Mouse (Mus musculus): ENCODE data around the gene Mecom. TPM values are rescaled to one million over a fixed set of nuclear protein-coding genes. Genes with fewer than 3 reads are reported as not detected.

Gene Mecom
- polyA plus RNA-seq, 1 experiment from 2014 or later = 218 TPM

DNA sequence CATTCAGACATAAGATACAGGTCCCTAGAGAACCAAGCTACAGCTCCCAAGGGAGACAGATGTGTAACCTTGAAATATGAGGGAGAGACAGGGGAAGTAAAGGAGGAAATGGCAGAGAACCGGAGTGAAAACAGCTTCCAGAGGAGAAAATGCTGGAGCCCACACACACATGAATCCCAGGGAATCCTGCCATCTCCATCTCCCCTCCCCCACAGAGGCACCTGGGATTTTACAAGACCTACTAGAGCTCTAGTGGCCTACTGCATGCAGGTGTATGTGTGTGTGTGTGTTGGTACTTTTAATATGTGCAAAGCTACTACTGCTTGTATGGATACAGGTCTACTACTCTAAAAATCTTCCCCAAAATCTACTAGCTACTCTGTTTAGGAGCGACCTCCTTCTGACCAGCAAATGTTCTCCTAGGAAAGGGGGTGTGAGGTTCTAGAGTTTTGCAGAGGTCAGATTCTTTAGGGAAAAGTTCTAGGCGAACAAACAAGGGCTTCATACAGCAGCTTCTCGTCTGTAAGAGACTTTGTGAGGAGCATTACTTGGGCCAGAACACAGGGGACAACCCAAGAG, 36.7 kb downstream of the Mecom start:
- 19% methylated on average over 4 of the region's 4 CpGs for WGBS
- no peak for ATAC-seq (ENCODE audit: insufficient number of reproducible peaks, low FRiP score, low TSS enrichment, low read depth)
- H3K27me3 ChIP-seq (ENCODE audit: control insufficient read depth, insufficient read depth, low read length) = no peaks in the 10 kb centered on the region
- H3K27ac ChIP-seq (replicated peaks; ENCODE audit: low read depth, low read length) = peak overlapping the region; percentile 100
- H3K36me3 ChIP-seq (ENCODE audit: control insufficient read depth, insufficient read depth, low read length) = no peaks in the 10 kb centered on the region
- DNase-seq (ENCODE audit: low spot score) = peak; percentile 39
- H3K4me1 ChIP-seq (ENCODE audit: control insufficient read depth, insufficient read depth, low read length) = peaks cover 24% of the 10 kb centered on the region
- no peak overlapping the region for H3K4me3 ChIP-seq (ENCODE audit: low read depth, low read length)
- H3K9ac ChIP-seq (ENCODE audit: low read length) = peak overlapping the region; percentile 46
- H3K4me2 ChIP-seq (ENCODE audit: low read depth, severe bottlenecking) = peak overlapping the region; percentile 90
- no peaks in the 10 kb centered on the region for H3K9me3 ChIP-seq (ENCODE audit: control insufficient read depth, low read length)

DNA sequence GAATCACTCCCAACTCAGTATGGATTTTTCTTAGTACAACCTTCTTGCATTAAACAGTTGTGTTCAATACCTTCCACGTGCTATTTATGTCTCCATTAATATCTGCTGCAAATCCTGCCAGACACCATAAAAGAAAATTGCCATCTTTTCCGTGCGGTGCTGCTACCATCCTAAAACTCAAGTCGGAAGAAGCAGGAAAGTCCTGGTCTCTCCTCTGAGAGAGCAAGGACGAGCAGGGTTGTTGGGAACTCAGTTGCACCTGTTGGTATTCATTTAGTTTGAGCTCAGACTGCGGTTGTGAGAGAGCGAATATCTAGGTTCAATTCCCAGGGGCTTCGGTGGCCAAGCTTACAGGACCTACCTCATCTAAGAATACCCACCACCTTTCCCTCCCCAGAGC, 37.2 kb downstream of the Mecom start:
- no peaks in the 10 kb centered on the region for H3K27me3 ChIP-seq (ENCODE audit: control insufficient read depth, insufficient read depth, low read length)
- no peaks in the 10 kb centered on the region for H3K9me3 ChIP-seq (ENCODE audit: control insufficient read depth, low read length)
- H3K9ac ChIP-seq (ENCODE audit: low read length) = peak overlapping the region; percentile 98
- H3K4me1 ChIP-seq (ENCODE audit: control insufficient read depth, insufficient read depth, low read length) = peaks cover 28% of the 10 kb centered on the region
- H3K27ac ChIP-seq (replicated peaks; ENCODE audit: low read depth, low read length) = peak overlapping the region; percentile 100
- peak overlapping the region; percentile 90 for H3K4me2 ChIP-seq (ENCODE audit: low read depth, severe bottlenecking)
- no peaks in the 10 kb centered on the region for H3K36me3 ChIP-seq (ENCODE audit: control insufficient read depth, insufficient read depth, low read length)
- ATAC-seq (ENCODE audit: insufficient number of reproducible peaks, low FRiP score, low TSS enrichment, low read depth) (no peak), DNase-seq (ENCODE audit: low spot score) (peak; percentile 53)
- H3K4me3 ChIP-seq (ENCODE audit: low read depth, low read length) = 0 out of 2 replicates have a peak overlapping the region, but pooled peaks have one; percentile 77
- 1% methylated on average over 8 of the region's 8 CpGs for WGBS

DNA sequence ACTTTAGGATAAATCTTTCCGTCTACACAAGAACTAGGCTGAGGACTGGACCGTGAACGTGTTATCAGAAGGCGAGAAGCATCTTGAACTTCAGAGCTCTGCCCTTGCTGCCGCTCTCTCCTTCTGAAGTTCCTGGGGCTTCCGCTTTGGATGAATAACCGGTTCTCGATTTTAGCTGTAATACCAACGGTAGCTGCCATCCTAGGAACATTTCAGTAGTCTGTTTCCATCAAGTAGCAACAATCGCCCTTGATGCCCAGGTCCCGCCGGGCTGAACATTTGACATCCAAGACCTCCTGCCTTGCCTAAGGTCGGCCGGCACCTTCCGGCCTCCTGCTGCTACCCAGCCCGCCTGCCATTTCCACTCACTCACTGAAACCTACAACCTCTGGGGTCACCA, 37.7 kb downstream of the Mecom start:
- Histone ChIP-seq H3K36me3 (ENCODE audit: control insufficient read depth, insufficient read depth, low read length) (no peaks in the 10 kb centered on the region), H3K27ac (replicated peaks; ENCODE audit: low read depth, low read length) (peak overlapping the region; percentile 100), H3K4me3 (ENCODE audit: low read depth, low read length) (peak overlapping the region; percentile 77), H3K9ac (ENCODE audit: low read length) (peak overlapping the region; percentile 98), H3K9me3 (ENCODE audit: control insufficient read depth, low read length) (no peaks in the 10 kb centered on the region), H3K4me2 (ENCODE audit: low read depth, severe bottlenecking) (peak overlapping the region; percentile 90), H3K27me3 (ENCODE audit: control insufficient read depth, insufficient read depth, low read length) (no peaks in the 10 kb centered on the region), H3K4me1 (ENCODE audit: control insufficient read depth, insufficient read depth, low read length) (peaks cover 33% of the 10 kb centered on the region)
- no peak for ATAC-seq (ENCODE audit: insufficient number of reproducible peaks, low FRiP score, low TSS enrichment, low read depth)
- DNase-seq (ENCODE audit: low spot score) = peak; percentile 71
- WGBS = 2% methylated on average over 16 of the region's 16 CpGs

DNA sequence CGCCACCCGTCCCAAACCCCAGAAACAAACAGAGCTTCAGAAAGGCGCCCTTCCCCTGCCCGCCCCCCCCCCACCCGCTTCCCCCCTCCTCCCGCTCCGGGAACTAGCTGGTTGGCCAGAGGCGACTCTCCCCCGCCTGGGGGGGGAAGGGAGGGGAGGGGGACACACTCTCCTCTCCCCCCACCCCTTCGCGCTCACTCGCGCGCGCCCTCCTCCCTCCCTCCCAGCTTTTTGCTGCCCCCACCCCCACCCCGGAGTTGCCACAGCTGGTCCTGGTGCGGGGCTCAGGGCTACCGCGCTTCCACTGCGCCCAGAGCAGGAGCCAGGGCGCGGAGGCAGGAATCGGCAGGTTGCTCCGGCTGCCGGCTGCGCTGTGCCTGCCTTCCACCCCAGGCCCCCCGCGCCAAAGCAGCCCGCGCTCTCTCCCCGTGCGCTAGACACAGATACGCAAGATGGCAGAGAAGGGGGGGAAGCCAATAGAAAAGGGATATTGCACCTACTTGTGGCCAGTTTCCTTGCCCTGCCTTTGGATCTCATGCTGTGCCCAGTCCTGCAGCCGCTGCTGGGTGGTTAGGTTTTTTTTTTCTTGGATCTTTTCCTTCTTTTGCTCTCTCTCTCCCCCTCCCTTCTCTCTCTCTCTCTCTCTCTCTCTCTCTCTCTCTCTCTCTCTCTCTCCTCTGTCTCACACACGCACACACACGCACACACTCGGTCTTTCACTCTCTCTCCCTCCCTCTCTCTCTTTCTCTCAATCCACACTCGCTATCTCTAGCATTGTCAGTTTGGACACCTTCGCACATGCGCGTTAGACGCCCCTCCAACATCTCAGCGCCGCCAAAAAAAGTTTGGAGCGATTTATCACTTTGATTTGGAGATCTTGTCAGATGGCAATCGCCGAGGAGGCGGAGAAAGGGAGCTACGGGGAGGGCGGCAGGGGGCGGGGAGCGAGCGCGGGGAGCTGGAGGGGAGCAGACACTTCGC, 38.6 kb downstream of the Mecom start:
- peaks cover 42% of the 10 kb centered on the region for H3K4me1 ChIP-seq (ENCODE audit: control insufficient read depth, insufficient read depth, low read length)
- peak overlapping the region; percentile 98 for H3K9ac ChIP-seq (ENCODE audit: low read length)
- peak overlapping the region; percentile 77 for H3K4me3 ChIP-seq (ENCODE audit: low read depth, low read length)
- H3K4me2 ChIP-seq (ENCODE audit: low read depth, severe bottlenecking) = peak overlapping the region; percentile 90
- no peaks in the 10 kb centered on the region for H3K36me3 ChIP-seq (ENCODE audit: control insufficient read depth, insufficient read depth, low read length)
- no peaks in the 10 kb centered on the region for H3K9me3 ChIP-seq (ENCODE audit: control insufficient read depth, low read length)
- H3K27ac ChIP-seq (replicated peaks; ENCODE audit: low read depth, low read length) = peak overlapping the region; percentile 100
- peak; percentile 48 for ATAC-seq (ENCODE audit: insufficient number of reproducible peaks, low FRiP score, low TSS enrichment, low read depth)
- under 1% methylated on average over 40 of the region's 55 CpGs for WGBS
- peak; percentile 94 for DNase-seq (ENCODE audit: low spot score)
- no peaks in the 10 kb centered on the region for H3K27me3 ChIP-seq (ENCODE audit: control insufficient read depth, insufficient read depth, low read length)

DNA sequence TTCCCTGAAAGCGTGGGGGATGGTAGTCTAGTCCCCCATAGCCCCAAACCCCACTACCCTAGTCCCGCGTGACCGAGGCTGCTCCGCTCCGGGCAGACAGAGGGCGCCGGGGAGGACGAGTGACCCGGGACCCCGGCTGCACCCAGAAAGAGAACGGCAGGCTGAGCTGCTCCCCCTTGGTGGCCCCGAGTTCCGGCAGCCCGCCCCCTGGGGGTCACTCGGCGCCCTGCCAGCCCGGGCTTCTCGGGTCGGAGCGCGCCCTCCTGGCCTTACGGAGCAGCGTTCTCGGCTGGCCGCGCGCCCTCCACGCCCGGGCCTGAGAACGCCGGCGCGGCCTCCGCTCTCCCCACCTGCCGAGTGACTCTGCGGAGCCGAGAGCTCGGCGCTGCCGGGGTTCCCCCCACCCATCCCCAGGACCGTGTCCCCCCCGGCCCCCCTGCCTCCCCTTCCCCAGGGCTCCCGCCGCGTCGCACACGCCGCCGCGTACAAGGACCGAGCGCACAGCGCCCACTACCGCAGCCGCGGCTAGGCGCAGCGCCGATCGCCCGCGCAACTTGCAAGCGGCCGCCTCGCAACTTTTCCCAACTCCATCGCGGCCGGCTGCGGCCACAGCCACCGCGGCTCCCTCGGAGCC, 39.4 kb downstream of the Mecom start:
- H3K4me3 ChIP-seq (ENCODE audit: low read depth, low read length) = peak overlapping the region; percentile 77
- peaks cover 47% of the 10 kb centered on the region for H3K4me1 ChIP-seq (ENCODE audit: control insufficient read depth, insufficient read depth, low read length)
- ATAC-seq (ENCODE audit: insufficient number of reproducible peaks, low FRiP score, low TSS enrichment, low read depth) (peak; percentile 58), DNase-seq (ENCODE audit: low spot score) (peak; percentile 91)
- peak overlapping the region; percentile 100 for H3K27ac ChIP-seq (replicated peaks; ENCODE audit: low read depth, low read length)
- peak overlapping the region; percentile 90 for H3K4me2 ChIP-seq (ENCODE audit: low read depth, severe bottlenecking)
- peak overlapping the region; percentile 98 for H3K9ac ChIP-seq (ENCODE audit: low read length)
- H3K27me3 ChIP-seq (ENCODE audit: control insufficient read depth, insufficient read depth, low read length) = no peaks in the 10 kb centered on the region
- no peaks in the 10 kb centered on the region for H3K9me3 ChIP-seq (ENCODE audit: control insufficient read depth, low read length)
- H3K36me3 ChIP-seq (ENCODE audit: control insufficient read depth, insufficient read depth, low read length) = no peaks in the 10 kb centered on the region
- 0% methylated on average over 35 of the region's 73 CpGs for whole genome bisulfite sequencing

DNA sequence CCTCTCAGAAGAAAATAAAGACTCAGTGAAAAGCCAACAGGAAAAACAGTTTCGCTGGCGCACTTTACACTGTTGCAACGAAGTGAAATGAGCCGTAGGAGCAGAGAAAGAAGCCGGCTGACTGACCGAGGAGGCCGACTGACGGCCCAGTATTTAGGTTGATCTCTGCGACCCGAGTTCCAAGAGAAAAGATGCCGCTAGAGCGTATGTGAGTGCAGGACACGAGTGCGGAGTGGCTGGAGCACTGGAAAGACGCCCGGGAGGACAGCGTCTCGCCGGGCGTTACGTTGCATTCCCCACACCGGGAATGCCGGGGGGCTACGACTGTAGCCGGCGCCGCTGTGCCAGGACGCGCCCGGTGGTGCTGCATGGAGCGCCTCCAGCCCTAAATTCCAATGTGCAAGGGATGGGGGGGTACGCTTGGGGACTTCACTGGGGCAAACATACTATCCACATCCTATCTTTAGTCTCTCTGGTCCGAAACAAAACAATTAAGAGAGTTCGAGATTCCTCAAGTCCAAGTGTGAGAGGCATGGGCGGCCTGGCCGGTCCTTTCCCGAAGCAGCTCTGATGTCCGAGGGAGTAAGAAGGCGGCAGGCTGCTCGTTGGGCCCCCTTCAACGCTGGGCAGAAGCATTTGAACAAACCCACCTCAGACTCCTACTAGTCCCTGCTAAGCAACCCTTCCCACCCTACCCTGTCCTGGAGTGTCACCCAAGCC, 40.1 kb downstream of the Mecom start:
- no peak for ATAC-seq (ENCODE audit: insufficient number of reproducible peaks, low FRiP score, low TSS enrichment, low read depth)

DNA sequence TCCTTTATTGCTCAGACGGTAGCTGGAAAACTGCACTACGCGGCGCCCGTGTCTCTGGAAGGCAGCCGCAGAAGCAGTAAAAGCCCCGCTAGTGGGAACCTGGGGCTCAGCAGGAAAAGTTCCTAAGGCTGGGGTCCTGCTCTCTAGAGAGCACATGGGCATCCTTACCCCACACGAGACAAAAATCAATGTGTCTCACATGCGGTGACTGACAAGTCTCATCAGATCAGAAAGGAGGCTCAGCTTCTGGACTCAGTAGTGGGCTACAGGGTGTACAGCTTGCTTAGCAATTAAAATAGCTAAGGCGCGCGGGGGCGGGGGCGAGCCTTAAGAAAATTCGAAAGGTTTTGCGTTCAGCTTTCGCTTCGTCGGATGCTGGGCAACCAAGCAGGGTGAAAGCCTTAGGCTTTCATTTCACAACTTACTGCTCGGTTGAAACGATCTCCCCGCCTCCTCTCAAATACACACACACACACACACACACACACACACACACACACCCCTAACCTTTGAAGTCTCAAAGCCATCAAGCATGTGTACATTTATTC, 40.7 kb downstream of the Mecom start:
- 0% methylated on average over 22 of the region's 22 CpGs for WGBS
- Histone ChIP-seq H3K36me3 (ENCODE audit: control insufficient read depth, insufficient read depth, low read length) (no peaks in the 10 kb centered on the region), H3K4me2 (ENCODE audit: low read depth, severe bottlenecking) (peak overlapping the region; percentile 90), H3K27me3 (ENCODE audit: control insufficient read depth, insufficient read depth, low read length) (no peaks in the 10 kb centered on the region), H3K4me3 (ENCODE audit: low read depth, low read length) (peak overlapping the region; percentile 77), H3K27ac (replicated peaks; ENCODE audit: low read depth, low read length) (peak overlapping the region; percentile 100), H3K9me3 (ENCODE audit: control insufficient read depth, low read length) (no peaks in the 10 kb centered on the region), H3K9ac (ENCODE audit: low read length) (peak overlapping the region; percentile 98), H3K4me1 (ENCODE audit: control insufficient read depth, insufficient read depth, low read length) (peaks cover 43% of the 10 kb centered on the region)
- DNase-seq (ENCODE audit: low spot score) (peak; percentile 76), ATAC-seq (ENCODE audit: insufficient number of reproducible peaks, low FRiP score, low TSS enrichment, low read depth) (0 out of 2 replicates have a peak, but pooled peaks have one; percentile 6)

More for the DNA sequence above, 40.1 kb downstream of the Mecom start:
- under 1% methylated on average over 41 of the region's 41 CpGs for WGBS
- H3K9ac ChIP-seq (ENCODE audit: low read length) = peak overlapping the region; percentile 98
- peak overlapping the region; percentile 100 for H3K27ac ChIP-seq (replicated peaks; ENCODE audit: low read depth, low read length)
- no peaks in the 10 kb centered on the region for H3K27me3 ChIP-seq (ENCODE audit: control insufficient read depth, insufficient read depth, low read length)
- H3K36me3 ChIP-seq (ENCODE audit: control insufficient read depth, insufficient read depth, low read length) = no peaks in the 10 kb centered on the region
- DNase-seq (ENCODE audit: low spot score) = no peak
- no peaks in the 10 kb centered on the region for H3K9me3 ChIP-seq (ENCODE audit: control insufficient read depth, low read length)
- H3K4me2 ChIP-seq (ENCODE audit: low read depth, severe bottlenecking) = peak overlapping the region; percentile 90
- H3K4me1 ChIP-seq (ENCODE audit: control insufficient read depth, insufficient read depth, low read length) = peaks cover 47% of the 10 kb centered on the region
- H3K4me3 ChIP-seq (ENCODE audit: low read depth, low read length) = peak overlapping the region; percentile 77

All from limb, embryonic 11.5 days (tissue).